Mouse (Mus musculus): ENCODE data around the gene Casc1. TPM values are rescaled to one million over a fixed set of nuclear protein-coding genes. Genes with fewer than 3 reads are reported as not detected.

Gene Casc1
- under 1 TPM; 0.39 to 0.59 TPM for total RNA-seq (2021)
- long read RNA-seq, experiment 1, partial matches to known transcripts: 0 of 1 reads
- long read RNA-seq, experiment 1, other reads (novel, unspliced or antisense): 1 of 1 reads
- long read RNA-seq, experiment 2: 0 reads

- DNase-seq (ENCODE audit: low spot score in 2 of 2): peak; percentile 90 to 97
These were observed at the start of gene Casc1, which contains the start of gene Etfrf1 for GRCm38 (mm10) chr6:145210816-145211338. TSS of gene Casc1 (minus strand) at chr6:145211005. TSS of gene Etfrf1 (plus strand) at chr6:145211134.

- no peak for DNase-seq (ENCODE audit: low spot score in 2 of 2)
These were observed 45.9 kb upstream of the Casc1 start for GRCm38 (mm10) chr6:145256701-145257073.

- no peak for DNase-seq (ENCODE audit: low spot score in 2 of 2)
These were observed 45.3 kb upstream of the Casc1 start for GRCm38 (mm10) chr6:145255952-145256700.

GRCm38 (mm10) chr6:145250820-145251219 lies 40.0 kb upstream of the Casc1 start:
- peak in 1 of 2 experiments; percentile 12 for DNase-seq (ENCODE audit: low spot score in 2 of 2)

- peak; percentile 81 to 93 for DNase-seq (ENCODE audit: low spot score in 2 of 2)
These were observed 39.5 kb upstream of the Casc1 start, which contains the start of gene Kras for GRCm38 (mm10) chr6:145250185-145250791. TSS of gene Kras (minus strand) at chr6:145250239.

GRCm38 (mm10) chr6:145249291-145250184 lies 38.7 kb upstream of the Casc1 start:
- peak; percentile 23 to 52 for DNase-seq (ENCODE audit: low spot score in 2 of 2)

- DNase-seq (ENCODE audit: low spot score in 2 of 2): no peak
These were observed 37.1 kb upstream of the Casc1 start for GRCm38 (mm10) chr6:145247886-145248285.

GRCm38 (mm10) chr6:145246841-145247240 lies 36.0 kb upstream of the Casc1 start:
- no peak for DNase-seq (ENCODE audit: low spot score in 2 of 2)

GRCm38 (mm10) chr6:145242521-145242920 lies 31.7 kb upstream of the Casc1 start:
- DNase-seq (ENCODE audit: low spot score in 2 of 2): no peak

GRCm38 (mm10) chr6:145240285-145240684 lies 29.5 kb upstream of the Casc1 start:
- no peak for DNase-seq (ENCODE audit: low spot score in 2 of 2)

GRCm38 (mm10) chr6:145237148-145237547 lies 26.3 kb upstream of the Casc1 start:
- DNase-seq (ENCODE audit: low spot score in 2 of 2): no peak

- no peak for DNase-seq (ENCODE audit: low spot score in 2 of 2)
These were observed 24.6 kb upstream of the Casc1 start for GRCm38 (mm10) chr6:145235367-145235766.

GRCm38 (mm10) chr6:145234391-145234790 lies 23.6 kb upstream of the Casc1 start:
- no peak for DNase-seq (ENCODE audit: low spot score in 2 of 2)

GRCm38 (mm10) chr6:145226296-145226695 lies 15.5 kb upstream of the Casc1 start:
- no peak for DNase-seq (ENCODE audit: low spot score in 2 of 2)

GRCm38 (mm10) chr6:145224246-145224645 lies 13.4 kb upstream of the Casc1 start:
- DNase-seq (ENCODE audit: low spot score in 2 of 2): no peak

- no peak for DNase-seq (ENCODE audit: low spot score in 2 of 2)
These were observed 5.0 kb upstream of the Casc1 start for GRCm38 (mm10) chr6:145215826-145216225.

- DNase-seq (ENCODE audit: low spot score in 2 of 2): no peak
These were observed 3.1 kb upstream of the Casc1 start for GRCm38 (mm10) chr6:145213916-145214315.

GRCm38 (mm10) chr6:145211376-145212305 lies 836 bp upstream of the Casc1 start:
- no peak for DNase-seq (ENCODE audit: low spot score in 2 of 2)

- no peak for DNase-seq (ENCODE audit: low spot score in 2 of 2)
These were observed 637 bp downstream of the Casc1 start for GRCm38 (mm10) chr6:145210056-145210680.

Data from gastrocnemius, postnatal 4 days (tissue).